Mouse (Mus musculus): ENCODE measurements around the gene Cdhr3. TPM values are rescaled to one million over a fixed set of nuclear protein-coding genes. Genes with fewer than 3 reads are reported as not detected.
"Not testable (repeated sequence)": the region's sequence is repeated elsewhere in the genome, so short reads cannot be mapped to it uniquely, and the experiment has no call there.

Gene Cdhr3
- total RNA-seq, 2 experiments from 2014 or later, result 2.0 to 2.6 TPM

GRCm38 (mm10) chr12:33005858-33006257 lies 86.8 kb downstream of the Cdhr3 start:
- no peak for DNase-seq

GRCm38 (mm10) chr12:33003339-33003965 lies 89.2 kb downstream of the Cdhr3 start:
- no peak for DNase-seq

DNA sequence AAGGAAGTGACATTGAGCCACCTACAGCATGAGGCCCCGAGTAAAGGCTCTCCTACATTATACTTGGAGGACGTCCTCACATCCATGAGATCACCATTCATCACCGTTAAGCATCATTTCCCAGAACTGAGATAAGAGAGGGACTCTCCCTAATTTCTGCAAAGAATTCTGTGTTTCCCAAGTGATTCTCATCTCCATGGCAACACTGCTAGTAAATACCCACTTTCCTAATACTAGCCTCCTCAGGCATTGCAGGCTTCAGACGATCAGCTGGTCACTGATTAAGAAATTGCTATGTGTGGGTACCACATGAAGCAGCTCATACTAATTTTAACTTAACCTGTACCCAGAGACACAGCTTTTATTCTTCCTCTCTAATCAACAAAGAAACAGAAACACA lies 92.3 kb downstream of the Cdhr3 start:
- DNase-seq, result no peak

DNA sequence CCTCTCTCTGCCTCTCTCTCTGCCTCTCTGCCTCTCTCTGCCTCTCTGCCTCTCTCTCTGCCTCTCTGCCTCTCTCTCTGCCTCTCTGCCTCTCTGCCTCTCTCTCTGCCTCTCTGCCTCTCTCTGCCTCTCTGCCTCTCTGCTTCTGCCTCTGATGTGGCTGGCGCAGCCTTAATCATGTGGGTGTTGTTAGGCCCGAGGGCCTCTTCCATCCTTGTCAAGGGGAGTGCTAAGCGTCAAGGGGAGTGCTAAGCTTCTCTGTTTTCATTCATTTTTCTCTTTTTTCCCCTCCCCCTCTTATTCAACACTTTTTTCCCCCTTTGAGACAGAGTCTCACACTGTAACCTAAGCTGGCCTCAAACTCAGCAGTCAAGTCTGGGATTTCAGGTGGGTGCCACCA lies 92.9 kb downstream of the Cdhr3 start:
- DNase-seq, result not testable (repeated sequence)

DNA sequence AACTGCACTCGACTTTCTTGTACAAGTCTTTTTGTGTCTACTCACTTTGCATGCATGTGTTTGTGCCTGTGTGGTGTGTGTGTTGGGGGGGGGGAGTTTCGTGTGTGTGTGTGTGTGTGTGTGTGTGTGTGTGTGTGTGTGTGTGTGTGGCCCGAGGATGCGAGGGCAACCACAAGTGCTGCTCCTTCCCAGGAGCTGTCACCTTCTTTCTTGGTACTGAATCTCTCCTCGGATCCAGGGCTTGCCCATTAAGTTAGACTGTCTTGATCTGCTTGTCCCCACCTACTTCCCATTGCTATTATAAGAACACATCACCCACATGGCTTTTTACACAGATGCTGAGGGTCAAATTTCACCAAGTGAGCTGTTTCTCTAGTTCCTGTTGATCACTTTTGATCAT lies 93.9 kb downstream of the Cdhr3 start:
- no peak for DNase-seq

DNA sequence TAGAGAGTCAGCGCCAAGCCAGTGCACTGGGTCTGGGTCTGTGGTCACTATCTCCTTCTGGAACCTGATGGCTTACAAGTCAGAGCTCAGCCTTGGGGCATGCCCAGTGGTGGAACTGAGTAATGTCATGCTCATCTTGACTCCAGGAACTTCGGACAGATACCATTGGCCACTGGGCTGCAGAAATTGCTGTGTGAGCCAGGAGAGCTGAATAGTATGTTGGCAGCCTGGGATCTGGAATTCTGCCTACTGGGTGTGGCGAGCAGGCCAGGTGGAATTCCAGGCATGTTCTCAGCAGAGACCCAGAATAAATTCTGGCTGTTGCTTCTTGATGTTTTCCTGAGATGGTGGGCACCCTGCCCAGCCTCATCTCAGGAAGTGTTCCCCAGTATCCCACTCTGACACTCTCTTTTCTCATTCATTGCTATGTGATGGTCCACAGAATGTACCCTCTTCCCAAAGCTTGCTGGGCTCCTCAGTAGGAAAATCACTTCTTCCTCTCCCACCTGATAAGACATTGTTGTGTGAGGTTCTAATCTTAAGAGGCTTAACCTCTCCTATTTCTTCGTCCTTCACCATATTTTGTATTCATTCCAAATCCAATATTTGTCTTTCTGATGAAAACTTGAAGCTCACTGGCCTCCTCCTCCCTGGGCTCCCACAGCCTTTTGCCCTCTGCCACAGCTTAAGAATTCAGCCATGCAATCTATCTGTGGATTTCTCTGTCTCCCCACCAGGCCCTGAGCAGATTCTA lies 97.4 kb downstream of the Cdhr3 start:
- DNase-seq, result no peak

GRCm38 (mm10) chr12:32994081-32994480 lies 98.6 kb downstream of the Cdhr3 start:
- DNase-seq, result no peak

DNA sequence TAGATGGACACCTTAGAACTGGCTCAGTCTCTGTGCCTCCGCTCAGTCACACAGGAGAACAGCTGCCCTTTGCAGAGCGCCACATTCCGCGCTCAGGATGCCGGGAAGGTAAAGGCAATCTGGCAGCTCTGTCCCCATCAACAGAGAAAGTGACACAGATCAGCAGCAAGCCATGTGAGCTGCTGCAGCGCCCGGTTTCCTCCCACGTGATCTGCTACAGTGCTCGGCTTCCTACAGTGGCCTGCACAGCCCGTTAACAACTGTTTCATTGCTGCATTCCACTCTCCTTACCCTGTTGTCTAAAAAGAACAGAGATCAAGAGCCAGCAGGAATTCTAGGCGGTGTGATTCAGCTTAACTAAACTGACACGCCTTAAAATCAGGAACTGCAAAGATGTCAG lies 102.9 kb downstream of the Cdhr3 start:
- DNase-seq, result no peak

- DNase-seq, result no peak
Observed at GRCm38 (mm10) chr12:32986284-32986683, 106.4 kb downstream of the Cdhr3 start.

Small RNAs within 50 kb of the gene (microRNA-seq; reads per million reads assigned to microRNA genes)
- gene Gm22904, result 0 reads per million in 2 experiments

Other genes starting within 250 kb of the Cdhr3 start
- 100 to 1,000 TPM; 123 to 128 TPM for gene Sypl, start 139.0 kb downstream of the Cdhr3 start, total RNA-seq (2021)
- gene Atxn7l1, start 54.8 kb upstream of the Cdhr3 start, total RNA-seq (2021), result 10 to 100 TPM; 20.2 to 24.4 TPM